Mouse (Mus musculus) G1E (cell line): ENCODE data around the gene Olfr830.

ENCODE experiments used
- CTCF ChIP-seq: IDR thresholded peaks from 2 replicates; pipeline ENCODE4 v1.5.1; 2012; ENCODE audit warnings: low read depth, low read length, inconsistent platforms, mixed read lengths
- GATA2 ChIP-seq: IDR thresholded peaks from 2 replicates; pipeline ENCODE4 v1.6.1; 2012; ENCODE audit warnings: low read depth, low read length, inconsistent platforms, borderline replicate concordance
- POLR2AphosphoS5 ChIP-seq: IDR thresholded peaks from 2 replicates; pipeline ENCODE4 v1.6.1; 2012; ENCODE audit warnings: low read depth, low read length, inconsistent platforms; ENCODE audit not compliant: insufficient replicate concordance
- TAL1 ChIP-seq: conservative IDR thresholded peaks from 2 replicates; pipeline ENCODE4 v1.6.1; 2012; ENCODE audit warnings: low read depth, low read length, inconsistent platforms, mixed read lengths

- TF ChIP-seq CTCF (no peak), GATA2 (no peak), TAL1 (no peak), POLR2AphosphoS5 (no peak)
Observed at GRCm38 (mm10) chr9:18854633-18855032, 19.9 kb upstream of the Olfr830 start, which contains the start of gene Olfr829.
